Mouse (Mus musculus) stomach, postnatal 0 days (tissue): Measurements from ENCODE around the gene Iqcn. TPM values are rescaled to one million over a fixed set of nuclear protein-coding genes. Genes with fewer than 3 reads are reported as not detected.
A peak's percentile ranks its signal among the peaks of the same experiment; 100 is the strongest.

ENCODE experiments used
- ATAC-seq: fragments of 200-750 bp; cut with Nextera tagmentation; 2 replicates; pipeline ENCODE4 v1.8.0; 2017; ENCODE audit not compliant: low FRiP score, low TSS enrichment
- DNase-seq: peaks from one replicate; pipeline ENCODE4 v3.0.0-alpha.2; 2016; ENCODE audit warnings: low spot score
- H3K27ac ChIP-seq: fragments of 300-500 bp; sonication (generic); replicated peaks from 2 replicates; pipeline ENCODE4 v1.5.1; 2014; ENCODE audit warnings: mild to moderate bottlenecking, control low read depth
- H3K27me3 ChIP-seq: fragments of 300-500 bp; sonication (generic); 2 replicates; pipeline ENCODE4 v1.6.1; 2014; ENCODE audit warnings: low read length; ENCODE audit not compliant: control insufficient read depth, insufficient read depth
- H3K36me3 ChIP-seq: fragments of 300-500 bp; sonication (generic); 2 replicates; pipeline ENCODE4 v1.6.1; 2014; ENCODE audit warnings: low read length, mixed read lengths; ENCODE audit not compliant: control insufficient read depth, insufficient read depth
- H3K4me1 ChIP-seq: fragments of 300-500 bp; sonication (generic); replicated peaks from 2 replicates; pipeline ENCODE4 v1.6.1; 2014; ENCODE audit warnings: antibody characterized with exemption; ENCODE audit not compliant: control insufficient read depth, insufficient read depth
- H3K4me2 ChIP-seq: fragments of 300-500 bp; sonication (generic); replicated peaks from 2 replicates; pipeline ENCODE4 v1.6.1; 2014; ENCODE audit warnings: low read depth, mild to moderate bottlenecking, control low read depth, moderate library complexity
- H3K4me3 ChIP-seq: fragments of 300-500 bp; sonication (generic); 2 replicates; pipeline ENCODE4 v1.5.1; 2014; ENCODE audit warnings: low read depth, low read length, control low read depth
- H3K9ac ChIP-seq: fragments of 300-500 bp; sonication (generic); 2 replicates; pipeline ENCODE4 v1.6.1; 2014; ENCODE audit warnings: mild to moderate bottlenecking, low read length, control low read depth, mixed read lengths
- H3K9me3 ChIP-seq: fragments of 300-500 bp; sonication (generic); 2 replicates; pipeline ENCODE4 v1.6.1; 2016; ENCODE audit warnings: low read length; ENCODE audit not compliant: control insufficient read depth
- CTCF ChIP-seq: IDR thresholded peaks from 2 replicates; pipeline ENCODE4 v1.5.1; 2016; ENCODE audit warnings: antibody characterized with exemption, low read depth, mild to moderate bottlenecking, moderate library complexity
- EP300 ChIP-seq: optimal IDR thresholded peaks from 2 replicates; pipeline ENCODE3; 2016; ENCODE audit warnings: antibody characterized with exemption
- WGBS: fragments of 180-500 bp; shearing (Covaris S2); extraction: QIAGEN DNeasy Blood & Tissue Kit; methylation state at CpG from one replicate; pipeline ENCODE4 v1.1.7; 2014; 5-methylcytosine and 5-hydroxymethylcytosine counted together
- polyA plus RNA-seq: library from polyadenylated mRNA; unstranded; fragments of >200 nt; fragmentation: Nextera tagmentation; extraction: Ambion mirVana; gene quantifications from 2 replicates; pipeline ENCODE4 v1.2.1, GENCODE M21; 2015

The Iqcn gene
- polyA plus RNA-seq, 1 experiment from 2014 or later = not detected

DNA sequence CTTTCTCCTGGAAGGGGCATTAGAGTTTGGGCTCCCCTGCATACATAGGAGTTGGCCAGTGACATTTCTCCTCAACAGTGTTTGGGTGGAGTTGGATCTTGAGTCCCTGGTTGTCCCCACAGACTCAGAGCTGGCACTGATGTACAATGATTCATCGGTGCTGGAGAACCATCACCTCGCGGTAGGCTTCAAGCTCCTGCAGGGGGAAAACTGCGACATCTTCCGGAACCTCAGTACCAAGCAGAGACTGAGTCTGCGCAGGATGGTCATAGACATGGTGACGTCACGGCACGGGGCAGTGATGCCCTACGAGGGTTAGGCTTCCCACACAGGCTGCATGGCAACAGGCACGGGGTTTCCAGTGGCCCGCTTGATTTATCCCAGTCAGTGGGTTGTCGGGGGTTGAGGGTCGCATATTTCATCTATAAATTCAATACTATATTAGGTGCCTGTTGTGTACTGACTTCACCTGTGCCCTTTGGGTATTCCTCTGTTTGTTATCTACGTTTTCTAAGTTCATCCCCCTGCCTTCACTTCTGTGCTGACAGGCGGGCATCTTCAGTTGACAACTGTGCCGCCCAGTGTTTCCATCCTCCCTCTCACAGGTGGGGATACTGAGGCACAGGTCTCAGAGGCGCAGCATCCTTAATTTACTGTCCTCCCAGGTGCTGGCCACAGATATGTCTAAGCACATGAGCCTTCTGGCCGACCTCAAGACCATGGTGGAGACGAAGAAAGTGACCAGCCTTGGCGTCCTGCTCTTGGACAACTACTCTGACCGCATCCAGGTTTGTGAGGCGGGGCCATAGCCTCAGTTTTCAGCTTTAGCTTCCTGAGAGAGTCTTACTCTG, 45.2 kb downstream of the Iqcn start:
- no peaks in the 10 kb centered on the region for H3K27me3 ChIP-seq
- 0 out of 2 replicates have a peak, but pooled peaks cover 5% of the 10 kb centered on the region for H3K4me1 ChIP-seq
- peak; percentile 11 for DNase-seq
- TF ChIP-seq CTCF (no peak), EP300 (no peak)
- no peak overlapping the region for H3K4me2 ChIP-seq
- no peak overlapping the region for H3K9ac ChIP-seq
- H3K4me3 ChIP-seq = no peak overlapping the region
- WGBS = 85% methylated on average over 23 of the region's 23 CpGs
- H3K27ac ChIP-seq = no peak overlapping the region
- no peaks in the 10 kb centered on the region for H3K36me3 ChIP-seq
- ATAC-seq = no peak
- no peaks in the 10 kb centered on the region for H3K9me3 ChIP-seq

DNA sequence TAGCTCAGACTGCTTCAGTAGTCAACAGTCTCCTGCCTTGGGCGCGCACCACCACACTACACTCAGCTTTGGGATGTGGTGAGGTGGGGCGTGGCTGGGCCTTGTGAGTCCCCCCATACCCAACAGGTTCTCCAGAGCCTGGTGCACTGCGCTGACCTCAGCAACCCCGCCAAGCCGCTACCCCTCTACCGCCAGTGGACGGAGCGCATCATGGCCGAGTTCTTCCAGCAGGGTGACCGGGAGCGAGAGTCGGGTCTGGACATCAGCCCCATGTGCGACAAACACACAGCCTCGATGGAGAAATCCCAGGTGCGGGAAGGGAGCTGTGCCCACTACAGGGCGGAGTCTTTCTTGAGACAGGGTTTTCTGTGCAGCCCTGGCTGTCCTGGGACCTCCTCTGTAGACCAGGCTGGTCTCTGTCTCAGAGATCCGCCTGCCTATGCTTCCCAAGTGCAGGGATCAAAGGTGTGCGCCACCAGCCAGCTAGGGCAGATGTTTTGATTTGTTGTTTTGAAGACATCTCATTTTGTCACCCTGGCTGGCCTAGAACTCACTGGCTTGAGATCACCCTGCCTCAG, 45.9 kb downstream of the Iqcn start:
- TF ChIP-seq CTCF (no peak), EP300 (no peak)
- Histone ChIP-seq H3K4me2 (no peak overlapping the region), H3K4me1 (0 out of 2 replicates have a peak, but pooled peaks cover 2% of the 10 kb centered on the region), H3K27ac (no peak overlapping the region), H3K27me3 (no peaks in the 10 kb centered on the region), H3K9ac (no peak overlapping the region), H3K9me3 (no peaks in the 10 kb centered on the region), H3K4me3 (no peak overlapping the region), H3K36me3 (no peaks in the 10 kb centered on the region)
- WGBS = 77% methylated on average over 19 of the region's 19 CpGs
- DNase-seq (peak; percentile 12), ATAC-seq (no peak)

DNA sequence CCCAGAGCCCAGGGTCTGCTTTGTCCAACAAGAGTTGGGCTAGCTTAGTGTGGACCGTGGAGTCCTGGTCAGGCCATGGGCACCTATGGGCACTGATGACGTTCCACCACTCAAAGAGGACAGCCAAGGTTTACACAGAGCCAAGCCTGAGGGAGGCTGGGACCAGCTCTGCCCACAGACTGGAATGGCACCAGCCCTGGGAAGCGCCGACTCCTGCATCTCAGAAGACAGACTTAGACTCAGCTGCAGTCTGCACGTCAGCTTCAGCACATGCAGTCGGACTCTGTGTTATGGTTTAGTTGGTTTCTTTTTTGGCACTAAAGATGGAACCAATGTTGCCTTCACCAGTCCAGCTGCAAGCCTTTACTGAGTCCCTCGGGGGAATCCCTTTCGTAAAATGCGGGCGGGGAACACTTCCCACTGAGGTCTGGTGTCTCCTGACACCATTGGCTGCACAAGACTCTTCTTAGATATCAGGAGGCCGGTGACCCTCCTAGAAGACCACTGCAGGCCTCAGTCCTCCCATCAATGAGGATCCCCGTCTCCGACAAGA, 46.9 kb downstream of the Iqcn start:
- 78% methylated on average over 13 of the region's 13 CpGs for WGBS
- no peak overlapping the region for H3K27ac ChIP-seq
- ATAC-seq = no peak
- H3K36me3 ChIP-seq = no peaks in the 10 kb centered on the region
- H3K4me2 ChIP-seq = no peak overlapping the region
- H3K27me3 ChIP-seq = no peaks in the 10 kb centered on the region
- no peaks in the 10 kb centered on the region for H3K9me3 ChIP-seq
- H3K9ac ChIP-seq = no peak overlapping the region
- H3K4me3 ChIP-seq = no peak overlapping the region
- no peak for TF ChIP-seq EP300
- TF ChIP-seq CTCF = no peak
- DNase-seq = peak; percentile 11
- H3K4me1 ChIP-seq = peaks cover 2% of the 10 kb centered on the region; the same call in 1 of the 2 replicates

DNA sequence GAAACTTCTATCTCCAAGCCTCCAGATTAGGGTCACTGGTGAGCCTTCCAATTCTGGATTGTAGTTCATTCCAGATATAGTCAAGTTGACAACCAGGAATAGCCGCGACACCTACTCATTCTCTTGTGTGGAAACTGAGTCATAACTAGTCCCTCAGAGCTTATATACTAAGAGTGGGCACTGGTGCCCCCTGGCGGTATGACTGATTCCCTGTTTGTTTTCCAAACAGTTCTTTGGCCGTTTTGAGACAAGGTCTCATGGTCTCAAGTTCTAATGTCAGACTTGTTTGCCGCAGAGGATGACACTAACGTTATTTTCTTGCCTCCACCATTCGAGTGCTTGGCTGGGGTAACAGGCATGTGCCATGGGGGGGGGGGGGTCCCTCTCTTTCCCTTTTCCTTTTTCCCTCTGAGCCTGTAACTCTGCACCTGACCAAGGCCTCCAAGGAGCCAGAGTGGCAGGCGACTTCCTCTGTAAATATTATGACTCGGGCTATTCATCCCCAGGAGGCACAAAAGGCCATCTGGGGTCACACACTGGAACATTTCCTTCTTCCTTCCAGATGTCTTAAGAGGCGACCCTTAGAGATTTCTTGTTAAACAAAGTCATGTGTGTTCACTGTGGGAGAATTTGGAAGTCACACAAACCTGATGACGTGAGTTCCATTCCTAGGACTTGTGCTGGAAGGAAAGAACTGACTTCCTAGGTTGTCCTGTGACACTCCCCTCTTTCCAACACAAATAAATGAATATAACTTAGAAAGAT, 48.9 kb downstream of the Iqcn start:
- Histone ChIP-seq H3K4me2 (no peak overlapping the region), H3K36me3 (no peaks in the 10 kb centered on the region; the same call in 1 of the 2 replicates), H3K4me3 (no peak overlapping the region; the same call in 1 of the 2 replicates), H3K9ac (peak overlapping the region; percentile 41; the same call in 1 of the 2 replicates), H3K27ac (peak overlapping the region; percentile 91), H3K27me3 (no peaks in the 10 kb centered on the region), H3K9me3 (no peaks in the 10 kb centered on the region), H3K4me1 (peaks cover 2% of the 10 kb centered on the region; the same call in 1 of the 2 replicates)
- ATAC-seq = peak; percentile 35
- WGBS = 21% methylated on average over 11 of the region's 11 CpGs
- DNase-seq = peak; percentile 81
- TF ChIP-seq CTCF (peak; percentile 82), EP300 (no peak)

DNA sequence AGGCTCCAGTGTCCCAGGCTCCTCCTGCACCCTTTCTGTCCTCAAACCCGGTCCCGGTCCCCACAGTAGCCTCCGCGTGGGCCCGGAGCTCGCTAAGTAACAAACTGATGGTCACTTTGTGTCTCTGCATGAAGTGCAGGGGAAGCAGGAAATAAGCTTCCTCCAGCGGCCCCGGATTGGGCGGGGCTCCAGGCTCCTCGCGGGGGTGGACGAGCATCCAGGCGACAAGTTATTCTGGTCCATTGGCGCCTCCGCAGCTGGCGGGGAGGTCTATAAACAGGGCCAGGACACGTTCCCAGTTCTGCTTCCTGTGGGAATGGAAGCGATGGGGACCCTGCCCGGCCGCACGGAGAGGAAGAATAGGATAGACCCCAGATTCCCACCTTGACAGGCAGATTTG, 49.9 kb downstream of the Iqcn start:
- H3K4me3 ChIP-seq = no peak overlapping the region; the same call in 1 of the 2 replicates
- DNase-seq (peak; percentile 79), ATAC-seq (no peak)
- peak overlapping the region; percentile 91 for H3K27ac ChIP-seq
- peaks cover 2% of the 10 kb centered on the region; the same call in 1 of the 2 replicates for H3K4me1 ChIP-seq
- H3K27me3 ChIP-seq = no peaks in the 10 kb centered on the region
- peak overlapping the region; percentile 41 for H3K9ac ChIP-seq
- H3K9me3 ChIP-seq = no peaks in the 10 kb centered on the region
- 18% methylated on average over 21 of the region's 21 CpGs for WGBS
- H3K4me2 ChIP-seq = peak overlapping the region; percentile 37
- no peaks in the 10 kb centered on the region; the same call in 1 of the 2 replicates for H3K36me3 ChIP-seq
- no peak; the same call in 1 of the 2 replicates for TF ChIP-seq CTCF
- TF ChIP-seq EP300 = no peak
